Mouse (Mus musculus) forebrain, embryonic 12.5 days (tissue): ENCODE results near the gene Blcap. TPM values are rescaled to one million over a fixed set of nuclear protein-coding genes. Genes with fewer than 3 reads are reported as not detected.

Experiments
- ATAC-seq: fragments of 200-750 bp; cut with Nextera tagmentation; 2 replicates; pipeline ENCODE4 v1.8.0; 2017; ENCODE audit warnings: moderate TSS enrichment; ENCODE audit not compliant: low FRiP score
- H3K27ac ChIP-seq: fragments of 300-500 bp; sonication (generic); 2 replicates; pipeline ENCODE4 v1.5.1; 2016; ENCODE audit warnings: mild to moderate bottlenecking
- H3K27me3 ChIP-seq: fragments of 300-500 bp; sonication (generic); 2 replicates; pipeline ENCODE4 v1.6.1; 2016; ENCODE audit warnings: mild to moderate bottlenecking
- H3K36me3 ChIP-seq: fragments of 300-500 bp; sonication (generic); replicated peaks from 2 replicates; pipeline ENCODE4 v1.6.1; 2016; ENCODE audit warnings: mild to moderate bottlenecking
- H3K4me1 ChIP-seq: fragments of 300-500 bp; sonication (generic); 2 replicates; pipeline ENCODE4 v1.6.1; 2016
- H3K4me2 ChIP-seq: fragments of 300-500 bp; sonication (generic); 2 replicates; pipeline ENCODE4 v1.6.1; 2016; ENCODE audit warnings: mild to moderate bottlenecking, moderate library complexity
- H3K4me3 ChIP-seq: fragments of 300-500 bp; sonication (generic); replicated peaks from 2 replicates; pipeline ENCODE4 v1.5.1; 2016; ENCODE audit warnings: mild to moderate bottlenecking
- H3K9ac ChIP-seq: fragments of 300-500 bp; sonication (generic); 2 replicates; pipeline ENCODE4 v1.6.1; 2016; ENCODE audit warnings: mild to moderate bottlenecking
- H3K9me3 ChIP-seq: fragments of 300-500 bp; sonication (generic); 2 replicates; pipeline ENCODE4 v1.6.1; 2016
- WGBS: fragments of 180-500 bp; shearing (Covaris S2); methylation state at CpG from one replicate; pipeline ENCODE4 v1.1.7; 2016; 5-methylcytosine and 5-hydroxymethylcytosine counted together
- polyA plus RNA-seq: library from polyadenylated mRNA; unstranded; fragments of >200 nt; fragmentation: Nextera tagmentation; extraction: Ambion mirVana; gene quantifications from 2 replicates; pipeline ENCODE4 v1.2.1, GENCODE M21; 2016

The Blcap gene
- polyA plus RNA-seq, 1 experiment from 2014 or later: 144 TPM

- Histone ChIP-seq H3K36me3 (no peaks in the 10 kb centered on the region), H3K4me2 (no peak overlapping the region), H3K4me1 (peaks cover 68% of the 10 kb centered on the region), H3K9ac (no peak overlapping the region), H3K27ac (peak overlapping the region; percentile 75), H3K4me3 (no peak overlapping the region), H3K9me3 (no peaks in the 10 kb centered on the region), H3K27me3 (peaks cover 48% of the 10 kb centered on the region)
- WGBS: 14% methylated on average over 7 of the region's 7 CpGs
- no peak for ATAC-seq
Measured at GRCm38 (mm10) chr2:157537118-157537517, 34.0 kb downstream of the Blcap start.

- Histone ChIP-seq H3K27ac (peak overlapping the region; percentile 75), H3K4me2 (no peak overlapping the region), H3K4me3 (no peak overlapping the region), H3K27me3 (peaks cover 48% of the 10 kb centered on the region), H3K4me1 (peaks cover 68% of the 10 kb centered on the region), H3K9me3 (no peaks in the 10 kb centered on the region), H3K36me3 (no peaks in the 10 kb centered on the region), H3K9ac (no peak overlapping the region; the same call in 1 of the 2 replicates)
- ATAC-seq: no peak
- WGBS: 55% methylated on average over 7 of the region's 7 CpGs
Measured at GRCm38 (mm10) chr2:157536476-157537081, 34.5 kb downstream of the Blcap start.

- H3K4me3 ChIP-seq: no peak overlapping the region
- H3K4me1 ChIP-seq: peaks cover 64% of the 10 kb centered on the region
- no peaks in the 10 kb centered on the region for H3K36me3 ChIP-seq
- H3K9ac ChIP-seq: no peak overlapping the region
- H3K27ac ChIP-seq: no peak overlapping the region
- peaks cover 37% of the 10 kb centered on the region for H3K27me3 ChIP-seq
- ATAC-seq: no peak
- 73% methylated on average over 4 of the region's 4 CpGs for WGBS
- H3K9me3 ChIP-seq: no peaks in the 10 kb centered on the region
- H3K4me2 ChIP-seq: no peak overlapping the region
Measured at GRCm38 (mm10) chr2:157534163-157534562, 36.9 kb downstream of the Blcap start.

- no peak overlapping the region for H3K9ac ChIP-seq
- 51% methylated on average over 8 of the region's 8 CpGs for WGBS
- peak overlapping the region; percentile 61 for H3K27ac ChIP-seq
- no peak overlapping the region for H3K4me3 ChIP-seq
- H3K36me3 ChIP-seq: no peaks in the 10 kb centered on the region
- H3K27me3 ChIP-seq: peaks cover 23% of the 10 kb centered on the region
- H3K9me3 ChIP-seq: no peaks in the 10 kb centered on the region
- no peak for ATAC-seq
- peaks cover 52% of the 10 kb centered on the region for H3K4me1 ChIP-seq
- H3K4me2 ChIP-seq: no peak overlapping the region
Measured at GRCm38 (mm10) chr2:157531681-157532426, 39.2 kb downstream of the Blcap start.

- no peaks in the 10 kb centered on the region for H3K9me3 ChIP-seq
- 51% methylated on average over 13 of the region's 13 CpGs for WGBS
- ATAC-seq: no peak
- no peak overlapping the region for H3K4me3 ChIP-seq
- no peaks in the 10 kb centered on the region for H3K36me3 ChIP-seq
- H3K4me1 ChIP-seq: peaks cover 51% of the 10 kb centered on the region
- H3K4me2 ChIP-seq: no peak overlapping the region
- peak overlapping the region; percentile 61 for H3K27ac ChIP-seq
- H3K9ac ChIP-seq: no peak overlapping the region
- H3K27me3 ChIP-seq: peaks cover 21% of the 10 kb centered on the region
Measured at GRCm38 (mm10) chr2:157530056-157530955, 40.8 kb downstream of the Blcap start.

- WGBS: 33% methylated on average over 3 of the region's 3 CpGs
- 0 out of 2 replicates have a peak, but pooled peaks have one; percentile 14 for ATAC-seq
- H3K4me1 ChIP-seq: peaks cover 60% of the 10 kb centered on the region
- 0 out of 2 replicates have a peak, but pooled peaks cover 6% of the 10 kb centered on the region for H3K27me3 ChIP-seq
- H3K4me2 ChIP-seq: no peak overlapping the region
- H3K9me3 ChIP-seq: no peaks in the 10 kb centered on the region
- H3K36me3 ChIP-seq: no peaks in the 10 kb centered on the region
- no peak overlapping the region for H3K4me3 ChIP-seq
- H3K27ac ChIP-seq: 0 out of 2 replicates have a peak overlapping the region, but pooled peaks have one; percentile 50
- no peak overlapping the region for H3K9ac ChIP-seq
Measured at GRCm38 (mm10) chr2:157522556-157522955, 48.5 kb downstream of the Blcap start.

GRCm38 (mm10) chr2:157520496-157520895 is 50.6 kb downstream of the Blcap start:
- Histone ChIP-seq H3K4me3 (no peak overlapping the region), H3K4me2 (no peak overlapping the region; the same call in 1 of the 2 replicates), H3K36me3 (no peaks in the 10 kb centered on the region), H3K27ac (peak overlapping the region; percentile 66), H3K4me1 (peaks cover 59% of the 10 kb centered on the region), H3K9ac (no peak overlapping the region), H3K9me3 (no peaks in the 10 kb centered on the region), H3K27me3 (peaks cover 12% of the 10 kb centered on the region; the same call in 1 of the 2 replicates)
- WGBS: 11% methylated on average over 5 of the region's 5 CpGs
- no peak for ATAC-seq

GRCm38 (mm10) chr2:157519452-157519851 is 51.6 kb downstream of the Blcap start:
- no peak overlapping the region for H3K9ac ChIP-seq
- 0 out of 2 replicates have a peak overlapping the region, but pooled peaks have one; percentile 14 for H3K27ac ChIP-seq
- H3K36me3 ChIP-seq: no peaks in the 10 kb centered on the region
- no peak overlapping the region for H3K4me3 ChIP-seq
- H3K9me3 ChIP-seq: no peaks in the 10 kb centered on the region
- no peak for ATAC-seq
- peaks cover 60% of the 10 kb centered on the region for H3K4me1 ChIP-seq
- H3K4me2 ChIP-seq: no peak overlapping the region
- peaks cover 15% of the 10 kb centered on the region; the same call in 1 of the 2 replicates for H3K27me3 ChIP-seq
- 80% methylated on average over 6 of the region's 6 CpGs for WGBS

- ATAC-seq: no peak
- Histone ChIP-seq H3K4me3 (no peak overlapping the region), H3K4me2 (no peak overlapping the region), H3K27me3 (peaks cover 19% of the 10 kb centered on the region), H3K4me1 (peaks cover 66% of the 10 kb centered on the region), H3K9me3 (no peaks in the 10 kb centered on the region), H3K27ac (peak overlapping the region; percentile 74; the same call in 1 of the 2 replicates), H3K36me3 (no peaks in the 10 kb centered on the region), H3K9ac (no peak overlapping the region)
- WGBS: 43% methylated on average over 7 of the region's 7 CpGs
Measured at GRCm38 (mm10) chr2:157518451-157518850, 52.6 kb downstream of the Blcap start.

- Histone ChIP-seq H3K9me3 (no peaks in the 10 kb centered on the region), H3K9ac (no peak overlapping the region), H3K27ac (peak overlapping the region; percentile 74), H3K4me3 (no peak overlapping the region), H3K4me2 (no peak overlapping the region), H3K36me3 (no peaks in the 10 kb centered on the region), H3K27me3 (peaks cover 21% of the 10 kb centered on the region), H3K4me1 (peaks cover 69% of the 10 kb centered on the region)
- no peak for ATAC-seq
- 40% methylated on average over 6 of the region's 6 CpGs for whole genome bisulfite sequencing
Measured at GRCm38 (mm10) chr2:157517526-157517925, 53.5 kb downstream of the Blcap start.

GRCm38 (mm10) chr2:157514353-157514752 is 56.7 kb downstream of the Blcap start:
- Histone ChIP-seq H3K36me3 (no peaks in the 10 kb centered on the region), H3K4me3 (no peak overlapping the region), H3K4me1 (peaks cover 60% of the 10 kb centered on the region), H3K9ac (0 out of 2 replicates have a peak overlapping the region, but pooled peaks have one; percentile 17), H3K9me3 (no peaks in the 10 kb centered on the region), H3K4me2 (no peak overlapping the region), H3K27me3 (peaks cover 21% of the 10 kb centered on the region), H3K27ac (peak overlapping the region; percentile 78)
- ATAC-seq: no peak; the same call in 1 of the 2 replicates
- WGBS: under 1% methylated on average over 4 of the region's 4 CpGs

GRCm38 (mm10) chr2:157513737-157514208 is 57.3 kb downstream of the Blcap start:
- Histone ChIP-seq H3K36me3 (no peaks in the 10 kb centered on the region), H3K4me1 (peaks cover 57% of the 10 kb centered on the region), H3K9me3 (no peaks in the 10 kb centered on the region), H3K27ac (peak overlapping the region; percentile 78), H3K4me3 (no peak overlapping the region), H3K27me3 (peaks cover 21% of the 10 kb centered on the region), H3K9ac (no peak overlapping the region), H3K4me2 (no peak overlapping the region)
- WGBS: 18% methylated on average over 9 of the region's 9 CpGs
- ATAC-seq: no peak
